Mouse (Mus musculus): ENCODE data around the gene Tcf7.
"Not testable (repeated sequence)": the region's sequence is repeated elsewhere in the genome, so short reads cannot be mapped to it uniquely, and the experiment has no call there.

Tcf7 gene

DNA sequence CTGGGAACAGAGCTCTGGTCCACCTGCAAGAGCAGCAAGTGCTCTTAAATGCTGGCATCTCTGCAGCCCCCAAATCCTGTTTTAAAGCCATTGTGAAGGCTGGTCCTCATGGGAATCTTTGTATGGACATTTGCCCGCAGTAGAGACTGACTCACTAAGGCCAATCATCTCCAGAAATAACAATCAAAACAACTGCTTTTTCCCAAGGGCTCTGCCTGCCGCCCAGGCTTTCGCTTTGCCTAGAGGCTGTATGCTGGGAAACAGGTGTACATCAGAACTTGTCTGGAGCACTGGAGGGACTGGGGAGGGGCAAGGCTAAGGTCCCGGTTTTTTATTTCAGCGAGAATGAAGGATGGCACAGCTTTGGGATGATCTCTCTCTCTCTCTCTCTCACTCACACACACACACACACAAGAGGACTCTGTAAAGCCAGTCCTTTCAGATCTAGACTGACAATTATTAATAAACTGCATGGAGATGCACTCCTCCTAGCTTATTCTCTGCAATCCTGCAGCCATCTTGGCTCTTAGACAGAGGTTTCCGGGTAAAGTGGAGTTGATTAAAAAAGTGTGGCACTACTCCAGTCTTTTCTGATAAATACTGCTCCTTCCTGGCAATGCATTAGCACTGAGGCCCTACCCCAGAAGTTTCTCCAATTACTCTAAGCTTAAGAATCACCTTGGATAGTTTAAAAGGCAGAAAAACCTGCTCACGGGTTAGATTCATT, 53.9 kb downstream of the Tcf7 start:
- DNase-seq (ENCODE audit: low read depth, low spot score): no peak

DNA sequence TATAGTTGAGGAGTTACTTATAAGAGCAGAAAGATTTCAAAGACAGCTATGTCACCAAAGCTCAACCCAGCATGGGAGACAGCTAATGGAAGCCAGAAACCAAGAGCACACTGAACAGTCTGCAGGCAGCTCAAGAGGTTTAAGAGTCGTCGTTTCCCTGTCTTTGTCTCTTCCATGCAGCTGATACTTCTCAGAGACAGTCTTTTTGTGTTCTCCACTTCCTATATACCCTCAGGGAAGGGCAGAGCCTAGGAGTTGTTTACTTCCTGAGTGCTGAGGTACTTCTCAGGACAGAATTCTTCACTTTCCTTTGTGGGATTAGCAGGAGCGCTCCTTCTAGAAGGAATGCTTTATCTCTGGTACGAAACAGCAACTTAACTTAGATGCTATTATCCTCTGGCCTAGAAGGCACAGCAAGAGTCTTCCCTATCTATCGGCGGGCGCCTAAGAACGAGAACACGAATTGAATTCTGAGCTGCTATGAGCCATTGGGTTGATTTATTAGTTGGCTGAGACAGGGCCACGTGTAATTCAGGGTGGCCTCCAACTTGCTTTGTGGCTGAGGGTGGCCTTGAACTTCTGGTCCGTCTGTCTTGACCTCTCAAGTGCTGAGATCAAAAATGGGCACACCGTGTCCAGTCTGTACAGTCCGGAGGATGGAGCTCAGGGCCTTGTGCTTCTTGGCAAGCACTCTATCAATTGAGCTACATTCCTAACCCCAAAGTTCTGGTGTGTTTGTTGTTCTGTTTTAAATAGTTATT, 55.2 kb downstream of the Tcf7 start:
- DNase-seq (ENCODE audit: low read depth, low spot score): no peak

DNA sequence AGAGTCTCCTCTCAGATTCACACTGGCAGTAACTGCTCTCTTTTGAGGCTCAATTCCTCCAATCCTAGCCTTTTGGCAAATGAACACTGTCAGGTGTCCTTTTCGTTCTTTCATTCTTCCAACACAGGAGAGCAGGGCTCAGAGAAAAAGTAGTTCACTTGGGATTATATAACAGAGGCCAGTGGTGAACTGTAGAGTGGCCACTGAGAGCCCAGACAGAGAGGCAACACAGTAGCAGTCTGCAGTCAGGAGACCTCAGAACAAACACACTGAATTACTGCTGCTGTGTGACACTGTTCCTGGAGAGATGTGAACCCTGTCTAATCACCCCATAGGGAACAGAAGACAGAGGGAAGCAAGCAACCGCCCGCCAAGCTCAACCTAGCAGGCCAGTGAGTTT, 55.8 kb downstream of the Tcf7 start:
- DNase-seq (ENCODE audit: low read depth, low spot score): no peak

DNA sequence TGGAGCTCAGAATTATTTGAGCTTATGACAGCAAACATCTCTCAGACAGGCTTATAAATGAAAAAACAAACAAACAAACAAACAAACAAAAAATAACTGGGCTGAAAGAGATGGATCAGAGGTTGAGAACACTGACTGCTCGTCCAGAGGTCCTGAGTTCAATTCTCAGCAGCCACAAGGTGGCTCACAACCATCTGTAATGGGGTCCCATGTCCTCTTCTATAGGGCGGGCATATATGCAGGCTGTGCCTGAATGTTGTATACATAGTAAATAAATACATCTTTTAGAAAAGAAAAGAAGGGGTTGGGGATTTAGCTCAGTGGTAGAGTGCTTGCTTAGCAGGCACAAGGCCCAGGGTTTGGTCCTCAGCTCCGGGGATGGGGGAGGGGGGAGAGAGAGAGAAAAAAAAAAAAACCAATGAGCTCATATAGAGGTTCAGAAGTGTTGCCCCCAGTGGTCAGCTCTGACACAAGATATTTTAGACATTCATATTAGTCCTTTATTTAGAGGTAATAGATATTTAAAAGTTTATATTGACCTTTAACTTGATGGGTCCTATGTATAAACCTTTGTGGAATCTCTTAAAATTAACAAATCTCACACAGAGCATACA, 56.7 kb downstream of the Tcf7 start:
- DNase-seq (ENCODE audit: low read depth, low spot score): no peak

GRCm38 (mm10) chr11:52223968-52224682, 58.7 kb downstream of the Tcf7 start:
- peak; percentile 79 for DNase-seq (ENCODE audit: low read depth, low spot score)

GRCm38 (mm10) chr11:52222891-52223290, 59.9 kb downstream of the Tcf7 start:
- DNase-seq (ENCODE audit: low read depth, low spot score): peak; percentile 82

- DNase-seq (ENCODE audit: low read depth, low spot score): not testable (repeated sequence)
Observed at GRCm38 (mm10) chr11:52221921-52222320, 60.9 kb downstream of the Tcf7 start.

- DNase-seq (ENCODE audit: low read depth, low spot score): peak; percentile 88
Observed at GRCm38 (mm10) chr11:52220282-52220681, 62.5 kb downstream of the Tcf7 start.

DNA sequence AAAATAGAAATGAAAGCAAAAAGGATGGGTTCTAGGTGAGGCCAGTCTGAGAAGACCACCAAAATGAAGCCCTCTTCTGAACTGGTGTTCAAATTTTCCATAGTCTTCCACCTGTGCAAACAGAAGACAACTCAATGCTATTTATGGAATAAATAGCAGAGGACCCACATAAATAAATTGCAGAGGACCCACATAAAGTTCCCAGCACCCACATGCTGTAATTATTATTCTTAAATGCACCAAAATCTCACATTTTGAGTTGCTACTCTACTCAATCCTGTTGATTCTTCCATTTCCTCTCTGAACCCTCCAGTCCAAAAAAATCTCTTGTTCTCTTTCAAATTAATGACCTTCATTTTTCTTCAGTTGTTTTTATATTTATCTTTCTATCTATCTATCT, 68.9 kb downstream of the Tcf7 start, which contains the start of gene Olfr1371:
Gene Olfr1371 (minus strand): TSS at position 101 of the 400 bp plus-strand sequence.
- DNase-seq (ENCODE audit: low read depth, low spot score): no peak
